Mouse (Mus musculus): ENCODE measurements around the gene Ar.

The Ar gene

DNA sequence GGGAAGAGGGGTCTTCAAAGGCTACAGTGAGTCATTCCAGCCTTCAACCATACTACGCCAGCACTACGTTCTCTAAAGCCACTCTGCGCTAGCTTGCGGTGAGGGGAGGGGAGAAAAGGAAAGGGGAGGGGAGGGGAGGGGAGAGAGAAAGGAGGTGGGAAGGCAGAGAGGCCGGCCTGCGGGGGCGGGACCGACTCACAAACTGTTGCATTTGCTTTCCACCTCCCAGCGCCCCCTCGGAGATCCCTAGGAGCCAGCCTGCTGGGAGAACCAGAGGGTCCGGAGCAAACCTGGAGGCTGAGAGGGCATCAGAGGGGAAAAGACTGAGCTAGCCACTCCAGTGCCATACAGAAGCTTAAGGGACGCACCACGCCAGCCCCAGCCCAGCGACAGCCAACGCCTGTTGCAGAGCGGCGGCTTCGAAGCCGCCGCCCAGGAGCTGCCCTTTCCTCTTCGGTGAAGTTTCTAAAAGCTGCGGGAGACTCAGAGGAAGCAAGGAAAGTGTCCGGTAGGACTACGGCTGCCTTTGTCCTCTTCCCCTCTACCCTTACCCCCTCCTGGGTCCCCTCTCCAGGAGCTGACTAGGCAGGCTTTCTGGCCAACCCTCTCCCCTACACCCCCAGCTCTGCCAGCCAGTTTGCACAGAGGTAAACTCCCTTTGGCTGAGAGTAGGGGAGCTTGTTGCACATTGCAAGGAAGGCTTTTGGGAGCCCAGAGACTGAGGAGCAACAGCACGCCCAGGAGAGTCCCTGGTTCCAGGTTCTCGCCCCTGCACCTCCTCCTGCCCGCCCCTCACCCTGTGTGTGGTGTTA lies at the start of gene Ar:
Gene Ar, plus strand, starts transcription at position 239 of the 812 bp plus-strand sequence.
- in situ Hi-C loops (cut with MboI), result no loop called here

DNA sequence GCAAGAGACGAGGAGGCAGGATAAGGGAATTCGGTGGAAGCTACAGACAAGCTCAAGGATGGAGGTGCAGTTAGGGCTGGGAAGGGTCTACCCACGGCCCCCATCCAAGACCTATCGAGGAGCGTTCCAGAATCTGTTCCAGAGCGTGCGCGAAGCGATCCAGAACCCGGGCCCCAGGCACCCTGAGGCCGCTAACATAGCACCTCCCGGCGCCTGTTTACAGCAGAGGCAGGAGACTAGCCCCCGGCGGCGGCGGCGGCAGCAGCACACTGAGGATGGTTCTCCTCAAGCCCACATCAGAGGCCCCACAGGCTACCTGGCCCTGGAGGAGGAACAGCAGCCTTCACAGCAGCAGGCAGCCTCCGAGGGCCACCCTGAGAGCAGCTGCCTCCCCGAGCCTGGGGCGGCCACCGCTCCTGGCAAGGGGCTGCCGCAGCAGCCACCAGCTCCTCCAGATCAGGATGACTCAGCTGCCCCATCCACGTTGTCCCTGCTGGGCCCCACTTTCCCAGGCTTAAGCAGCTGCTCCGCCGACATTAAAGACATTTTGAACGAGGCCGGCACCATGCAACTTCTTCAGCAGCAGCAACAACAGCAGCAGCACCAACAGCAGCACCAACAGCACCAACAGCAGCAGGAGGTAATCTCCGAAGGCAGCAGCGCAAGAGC lies 1.3 kb downstream of the Ar start:
- in situ Hi-C loops (cut with MboI), result no loop called here

DNA sequence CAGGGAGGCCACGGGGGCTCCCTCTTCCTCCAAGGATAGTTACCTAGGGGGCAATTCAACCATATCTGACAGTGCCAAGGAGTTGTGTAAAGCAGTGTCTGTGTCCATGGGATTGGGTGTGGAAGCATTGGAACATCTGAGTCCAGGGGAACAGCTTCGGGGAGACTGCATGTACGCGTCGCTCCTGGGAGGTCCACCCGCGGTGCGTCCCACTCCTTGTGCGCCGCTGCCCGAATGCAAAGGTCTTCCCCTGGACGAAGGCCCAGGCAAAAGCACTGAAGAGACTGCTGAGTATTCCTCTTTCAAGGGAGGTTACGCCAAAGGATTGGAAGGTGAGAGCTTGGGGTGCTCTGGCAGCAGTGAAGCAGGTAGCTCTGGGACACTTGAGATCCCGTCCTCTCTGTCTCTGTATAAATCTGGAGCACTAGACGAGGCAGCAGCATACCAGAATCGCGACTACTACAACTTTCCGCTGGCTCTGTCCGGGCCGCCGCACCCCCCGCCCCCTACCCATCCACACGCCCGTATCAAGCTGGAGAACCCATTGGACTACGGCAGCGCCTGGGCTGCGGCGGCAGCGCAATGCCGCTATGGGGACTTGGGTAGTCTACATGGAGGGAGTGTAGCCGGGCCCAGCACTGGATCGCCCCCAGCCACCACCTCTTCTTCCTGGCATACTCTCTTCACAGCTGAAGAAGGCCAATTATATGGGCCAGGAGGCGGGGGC lies 2.0 kb downstream of the Ar start:
- in situ Hi-C loops (cut with MboI), result no loop called here

DNA sequence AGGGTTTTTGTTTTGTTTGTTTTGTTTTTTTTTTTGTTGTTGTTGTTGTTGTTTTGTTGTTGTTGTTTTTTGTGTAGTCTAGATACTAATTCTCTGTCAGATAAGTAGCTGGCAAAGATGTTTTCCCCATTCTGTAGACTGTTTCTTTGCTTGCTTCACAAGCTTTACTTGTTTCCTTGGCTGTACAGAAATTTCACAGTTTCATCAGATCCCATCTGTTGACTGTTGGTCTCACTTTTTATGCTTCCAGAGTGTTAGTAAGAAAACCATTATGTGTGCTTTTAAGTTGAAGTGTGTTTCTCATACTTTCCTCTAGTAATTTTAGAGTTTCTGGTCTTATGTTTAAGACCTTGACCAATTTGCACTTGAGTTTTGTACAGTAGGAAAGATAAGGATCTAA lies 41.2 kb downstream of the Ar start:
- in situ Hi-C loops (cut with MboI), result no loop called here

DNA sequence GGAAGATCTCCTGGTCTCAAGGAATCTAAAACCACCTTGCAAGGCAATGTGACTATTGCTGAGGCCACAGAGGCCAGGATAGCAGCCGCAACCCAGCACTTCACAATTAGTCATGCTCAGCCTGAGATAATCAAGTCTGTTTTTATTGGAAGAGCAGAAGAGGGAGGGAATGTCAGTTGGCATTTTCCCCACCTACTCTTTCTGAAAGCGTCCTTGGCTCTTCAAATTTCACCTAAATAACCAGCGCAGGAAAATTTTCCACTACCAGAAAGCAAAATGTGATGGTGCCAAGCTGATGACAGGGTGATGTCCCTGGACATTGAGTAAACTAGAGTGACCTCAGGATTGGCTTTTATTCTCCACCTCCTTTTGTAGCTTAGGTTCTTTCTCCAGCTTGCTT lies 57.2 kb downstream of the Ar start:
- in situ Hi-C loops (cut with MboI), result no loop called here

DNA sequence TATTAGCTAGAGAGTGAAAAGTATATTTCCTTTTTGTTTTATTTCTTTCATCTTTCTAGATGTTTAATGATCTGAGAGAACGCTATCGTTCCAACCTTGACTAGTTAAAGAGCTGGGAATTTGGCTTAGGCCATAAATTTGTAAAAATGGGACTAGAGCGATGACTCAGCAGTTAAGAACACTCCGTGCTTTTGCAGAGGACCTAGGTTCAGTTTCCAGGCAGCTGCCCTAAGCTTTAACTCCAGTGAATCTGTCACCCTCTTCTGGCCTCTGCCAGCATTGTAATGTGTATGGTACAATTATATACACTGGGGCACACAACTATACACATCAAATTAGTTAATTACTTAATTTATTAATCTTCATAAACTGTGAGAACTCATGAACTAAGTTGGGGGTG lies 58.6 kb downstream of the Ar start:
- in situ Hi-C loops (cut with MboI), result no loop called here

DNA sequence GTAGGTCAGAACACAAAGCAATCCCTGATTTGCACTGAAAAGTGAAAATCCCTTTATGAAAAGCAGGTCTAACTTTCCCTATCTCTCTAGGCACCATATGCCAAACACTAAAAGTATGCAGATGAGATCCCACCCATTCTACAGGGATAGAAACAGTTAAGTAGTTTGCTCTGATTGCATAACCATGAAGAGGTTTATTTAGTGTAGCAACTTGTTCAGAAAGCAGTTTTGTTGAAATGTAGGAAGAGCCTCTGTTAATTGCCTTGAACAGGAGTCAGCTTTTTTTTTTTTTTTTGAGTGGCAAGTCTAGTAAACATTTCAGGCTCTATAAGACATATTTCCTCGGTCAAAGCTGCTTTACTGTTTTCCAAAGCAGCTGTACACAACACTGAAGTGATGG lies 67.5 kb downstream of the Ar start:
- in situ Hi-C loops (cut with MboI), result no loop called here

DNA sequence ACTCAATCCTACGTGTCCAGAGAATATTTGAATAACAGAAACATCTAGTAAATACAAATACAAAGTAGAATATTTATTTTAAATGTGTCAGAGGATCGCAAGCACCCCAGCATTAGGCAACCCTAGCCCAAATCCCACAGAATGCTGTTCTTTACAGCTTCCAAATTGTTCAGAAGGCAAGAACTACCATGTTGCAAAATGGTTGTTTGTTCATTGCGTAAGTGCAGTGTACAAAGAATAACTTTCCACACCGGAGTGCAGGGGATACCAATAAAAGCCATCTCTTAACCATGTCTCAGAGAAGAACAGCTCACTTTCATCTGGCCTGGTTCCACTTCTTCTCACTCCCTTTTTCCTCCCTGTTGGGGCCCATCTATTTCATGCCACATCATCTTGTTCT lies 90.4 kb downstream of the Ar start:
- in situ Hi-C loops (cut with MboI), result no loop called here

DNA sequence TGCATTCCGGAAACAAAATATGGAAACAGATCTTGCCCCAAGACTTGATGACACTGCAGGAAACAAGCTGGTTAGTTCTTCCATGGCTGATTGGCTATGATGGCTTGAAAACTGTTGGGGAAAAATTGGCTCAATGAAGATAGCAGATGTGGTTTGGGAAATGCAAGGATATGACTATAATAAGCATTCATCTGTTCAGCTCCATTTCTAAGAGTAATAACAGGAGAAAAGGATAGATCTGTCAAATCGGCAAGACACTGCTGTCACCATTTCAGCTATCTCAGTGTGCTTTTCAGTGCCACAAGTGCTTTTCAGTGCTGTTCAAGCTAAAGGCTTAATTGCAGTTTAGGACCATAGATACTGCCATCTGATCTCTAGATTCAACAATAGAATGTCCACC lies 96.5 kb downstream of the Ar start:
- in situ Hi-C loops (cut with MboI), result no loop called here

DNA sequence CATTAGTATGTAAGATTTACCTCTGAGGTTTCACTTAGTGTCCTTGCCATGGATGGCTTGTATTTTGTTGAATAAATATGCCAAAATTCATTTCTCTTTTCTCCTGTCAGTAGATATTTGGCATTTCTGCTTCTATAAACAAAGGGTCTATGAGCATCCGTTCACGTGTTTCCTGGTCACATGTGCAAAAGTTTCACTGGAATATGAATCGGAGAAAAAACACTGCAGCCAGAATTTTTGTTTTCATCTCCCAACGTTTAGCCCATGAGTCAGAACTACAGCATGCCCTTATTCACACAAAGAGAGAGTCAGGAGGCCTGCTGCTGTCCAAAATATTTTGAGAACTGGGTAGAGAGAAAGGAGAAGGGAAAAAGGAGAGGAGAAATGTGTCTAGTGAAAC lies 99.8 kb downstream of the Ar start:
- in situ Hi-C loops (cut with MboI), result no loop called here

DNA sequence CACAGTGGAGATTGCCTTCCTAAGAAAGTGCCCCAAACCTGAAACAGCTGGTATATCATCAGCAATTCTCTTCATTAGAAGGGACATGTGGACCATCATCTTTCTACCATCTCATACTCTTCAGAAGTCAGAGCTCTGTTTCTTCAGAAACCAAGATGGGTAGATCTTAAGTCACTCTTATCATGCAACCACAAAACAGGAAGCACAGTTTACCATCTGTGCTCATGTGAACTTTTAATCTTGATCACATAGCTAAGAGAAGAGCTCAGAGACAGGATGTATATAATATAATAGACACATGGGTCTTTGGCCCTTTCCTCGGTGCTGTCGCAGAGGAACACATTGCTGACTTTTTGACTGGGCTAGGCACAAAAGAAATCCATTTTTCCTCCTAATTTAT lies 111.1 kb downstream of the Ar start:
- in situ Hi-C loops (cut with MboI), result no loop called here

DNA sequence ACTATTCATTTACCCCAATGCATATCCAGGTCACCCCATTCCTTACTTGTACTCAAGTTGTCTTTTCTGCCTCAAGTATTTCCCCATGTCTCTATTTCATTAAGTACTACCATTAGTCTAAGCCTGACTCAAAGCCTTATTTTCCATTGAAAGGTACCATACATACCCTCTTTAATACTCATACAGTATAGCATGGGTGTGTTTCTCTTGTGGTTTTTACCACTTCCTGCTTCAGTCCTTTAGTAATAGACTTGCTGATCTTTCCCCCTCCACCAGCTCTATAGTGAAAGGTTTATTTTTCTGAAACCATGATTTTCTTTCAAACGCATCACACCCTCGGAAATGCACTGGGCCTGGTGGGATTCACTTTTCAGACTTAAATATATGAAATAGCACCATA lies 117.2 kb downstream of the Ar start:
- in situ Hi-C loops (cut with MboI), result no loop called here

DNA sequence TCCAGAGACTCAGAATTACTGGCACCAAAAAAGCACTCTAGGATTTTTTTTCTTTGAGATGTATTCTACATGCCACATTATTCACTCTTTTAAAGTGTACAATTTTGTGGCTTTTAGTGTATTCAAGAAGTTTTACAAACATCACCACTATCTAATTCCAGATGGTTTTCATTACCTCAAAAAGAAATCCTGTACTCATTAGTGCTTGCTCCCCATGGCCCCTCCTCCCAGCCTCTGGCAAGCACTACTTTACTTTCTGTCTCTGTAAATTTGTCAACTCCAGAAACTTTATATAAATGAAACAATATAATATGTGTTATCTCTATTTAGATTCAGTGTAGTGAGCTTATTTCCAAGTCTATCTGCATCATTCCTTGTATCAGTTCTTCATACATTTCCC lies 122.8 kb downstream of the Ar start:
- in situ Hi-C loops (cut with MboI), result no loop called here

DNA sequence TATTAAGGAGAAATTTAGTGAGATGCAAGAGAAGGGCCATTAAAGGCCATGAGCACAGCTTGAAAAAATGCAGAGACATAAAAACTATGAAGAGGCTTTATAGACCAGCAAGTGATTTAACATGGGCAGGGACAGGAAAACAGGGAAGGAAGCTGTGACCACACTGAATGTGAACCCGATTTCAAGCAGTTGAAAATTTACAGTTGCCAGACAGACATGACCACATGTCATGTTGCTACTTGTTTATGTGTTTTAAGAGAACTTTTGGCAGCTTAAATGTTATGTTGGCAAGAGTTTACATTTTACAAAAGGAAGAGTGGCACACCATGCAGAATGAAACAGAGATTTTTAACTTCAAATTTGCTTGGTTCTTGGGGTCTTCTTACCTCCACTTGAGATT lies 143.2 kb downstream of the Ar start:
- in situ Hi-C loops (cut with MboI), result no loop called here

DNA sequence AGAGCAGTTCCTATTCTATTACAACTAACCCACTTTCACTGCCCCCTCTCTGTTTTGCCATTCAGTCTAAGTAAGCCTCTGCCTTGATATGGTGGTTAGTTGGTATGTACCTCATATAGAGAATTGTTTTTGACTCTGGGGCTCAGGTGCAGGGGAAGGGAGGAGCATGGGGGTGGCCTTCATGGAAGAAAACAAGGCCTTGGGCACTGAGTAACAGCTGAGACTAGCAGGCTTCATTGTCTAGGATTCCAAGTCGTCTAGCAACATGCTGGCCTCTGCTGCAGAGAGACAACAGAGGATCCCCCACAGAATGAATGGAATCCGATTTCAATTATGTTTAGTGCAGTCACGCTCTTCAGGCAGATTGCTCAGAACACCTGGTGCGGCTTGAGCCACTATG lies 152.1 kb downstream of the Ar start:
- in situ Hi-C loops (cut with MboI), result no loop called here

DNA sequence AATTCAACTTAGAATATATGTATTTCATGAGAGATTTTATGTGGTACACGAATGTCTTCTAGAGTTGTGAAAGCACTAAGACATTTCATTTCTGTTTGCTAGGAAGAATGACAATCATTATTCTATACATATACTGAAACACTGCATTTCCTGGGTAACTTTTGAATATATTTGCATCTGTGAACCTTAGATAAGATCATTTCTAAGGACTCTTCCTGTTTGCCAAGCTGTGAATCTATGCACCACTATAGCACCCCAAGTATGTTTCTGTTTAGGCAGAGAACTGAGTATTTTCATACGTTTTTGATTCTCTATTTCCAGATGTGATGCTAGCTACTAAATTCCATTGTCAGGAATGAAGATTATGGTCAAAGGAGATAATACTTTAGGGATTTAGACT lies 153.4 kb downstream of the Ar start:
- in situ Hi-C loops (cut with MboI), result no loop called here

DNA sequence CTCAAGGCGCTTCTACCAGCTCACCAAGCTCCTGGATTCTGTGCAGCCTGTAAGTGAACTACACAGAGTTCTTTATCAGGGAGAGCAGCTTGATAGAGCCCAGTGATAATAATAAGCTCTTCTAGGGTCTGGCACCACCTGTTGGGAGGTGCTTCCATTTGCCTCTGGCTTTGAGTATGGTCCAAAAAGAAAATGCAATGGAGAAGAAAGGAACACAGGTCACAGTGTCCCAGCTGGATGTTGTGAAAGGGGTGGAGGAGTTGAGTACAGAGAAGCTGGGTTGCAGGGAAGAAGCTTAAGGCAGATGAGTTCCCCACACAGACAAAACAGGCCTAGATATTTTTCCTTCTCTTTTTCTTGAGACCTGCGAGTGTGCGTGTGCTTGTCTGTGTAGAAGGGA lies 167.4 kb downstream of the Ar start:
- in situ Hi-C loops (cut with MboI), result no loop called here

DNA sequence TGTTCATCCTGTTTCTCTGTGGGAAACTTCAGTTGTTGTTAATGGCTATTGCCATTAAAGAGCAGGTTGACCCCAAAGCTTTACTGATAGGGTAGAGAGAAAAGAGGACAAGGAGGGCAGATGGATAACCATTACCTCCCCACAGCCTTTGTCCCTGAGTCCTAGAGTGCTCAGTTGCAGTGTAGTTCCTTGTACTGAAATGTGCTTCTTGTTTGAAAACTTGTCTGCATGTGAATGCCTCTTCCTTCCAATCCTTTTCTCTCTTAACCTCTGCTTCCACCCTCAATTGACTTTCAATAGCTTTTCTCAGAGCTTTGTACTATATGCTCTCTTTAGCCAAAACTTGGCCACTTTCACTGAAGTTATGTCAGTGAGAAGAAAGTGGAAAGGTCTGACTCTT lies 168.9 kb downstream of the Ar start:
- in situ Hi-C loops (cut with MboI), result no loop called here

DNA sequence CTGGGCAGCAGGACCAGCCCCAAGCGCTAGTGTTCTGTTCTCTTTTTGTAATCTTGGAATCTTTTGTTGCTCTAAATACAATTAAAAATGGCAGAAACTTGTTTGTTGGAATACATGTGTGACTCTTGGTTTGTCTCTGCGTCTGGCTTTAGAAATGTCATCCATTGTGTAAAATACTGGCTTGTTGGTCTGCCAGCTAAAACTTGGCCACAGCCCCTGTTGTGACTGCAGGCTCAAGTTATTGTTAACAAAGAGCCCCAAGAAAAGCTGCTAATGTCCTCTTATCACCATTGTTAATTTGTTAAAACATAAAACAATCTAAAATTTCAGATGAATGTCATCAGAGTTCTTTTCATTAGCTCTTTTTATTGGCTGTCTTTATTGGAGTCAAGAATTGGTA lies 174.5 kb downstream of the Ar start:
- in situ Hi-C loops (cut with MboI), result no loop called here

DNA sequence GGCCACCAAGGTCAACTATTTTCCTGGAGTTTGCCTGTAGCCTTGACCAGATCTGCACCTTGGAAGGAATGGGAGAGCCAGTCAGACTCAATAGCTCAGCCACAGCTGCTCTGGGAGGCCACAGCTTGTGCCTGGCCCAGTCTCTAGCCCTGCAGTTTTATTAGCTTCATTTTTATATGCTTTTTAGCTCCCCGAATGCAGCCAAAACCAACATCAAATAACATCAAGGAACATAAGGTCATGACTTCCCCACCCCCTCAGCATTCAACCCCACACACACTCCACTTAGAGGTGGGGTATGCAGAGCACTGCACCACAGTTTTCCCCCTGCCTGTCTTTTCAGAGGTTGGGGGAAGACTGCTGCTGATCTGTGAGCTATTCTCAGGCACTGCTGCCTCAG lies 198.9 kb downstream of the Ar start:
- in situ Hi-C loops (cut with MboI), result no loop called here

DNA sequence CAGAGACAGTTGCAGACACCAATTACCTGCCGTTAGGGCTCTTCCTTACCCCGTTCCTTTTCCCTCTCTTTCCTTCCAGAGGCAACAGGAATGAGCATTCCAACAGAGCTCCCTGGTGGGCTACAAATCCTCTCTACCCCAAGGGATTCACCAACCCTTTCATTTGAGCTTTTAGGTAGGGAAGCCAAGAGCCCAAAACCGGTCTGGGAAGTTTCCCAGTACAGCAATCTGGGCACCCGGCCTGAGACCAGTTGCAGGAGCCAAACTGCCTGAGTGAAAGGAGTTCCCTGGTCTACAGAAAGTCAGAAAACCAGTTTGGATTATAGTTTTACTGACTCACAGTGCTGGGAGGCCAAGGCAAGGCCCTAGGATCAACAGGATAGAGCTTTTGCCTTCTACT lies 199.5 kb downstream of the Ar start:
- in situ Hi-C loops (cut with MboI), result no loop called here
